Mouse (Mus musculus): ENCODE measurements around the gene Mllt3. TPM values are rescaled to one million over a fixed set of nuclear protein-coding genes. Genes with fewer than 3 reads are reported as not detected.

The Mllt3 gene
- polyA plus RNA-seq, 1 experiment from 2014 or later: 163 TPM

DNA sequence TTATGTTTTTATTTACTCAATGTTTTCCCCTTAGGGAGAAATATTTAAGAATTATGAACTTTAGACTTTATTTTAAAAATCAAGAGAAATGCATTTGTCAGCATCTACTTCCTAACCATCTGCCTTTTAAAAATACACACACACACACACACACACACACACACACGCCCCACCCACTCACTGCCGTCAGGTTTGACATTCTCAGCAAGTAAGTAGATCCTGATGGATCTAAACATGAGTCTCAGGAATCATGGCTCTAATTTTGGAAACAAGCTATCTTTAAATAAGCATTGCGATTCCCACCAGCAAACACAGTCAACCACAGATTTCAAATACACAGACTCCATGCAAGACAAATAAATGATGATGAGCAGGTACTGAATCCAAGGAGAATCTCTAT lies 229.9 kb downstream of the Mllt3 start:
- no peaks in the 10 kb centered on the region for H3K27me3 ChIP-seq
- no peak for ATAC-seq (replicated peaks)
- no peak overlapping the region for H3K4me3 ChIP-seq
- peaks cover 35% of the 10 kb centered on the region for H3K4me1 ChIP-seq
- H3K4me2 ChIP-seq (replicated peaks): no peak overlapping the region
- no peak overlapping the region for H3K27ac ChIP-seq (replicated peaks)
- no peaks in the 10 kb centered on the region for H3K36me3 ChIP-seq
- WGBS: 87% methylated on average over 3 of the region's 3 CpGs
- no peak overlapping the region for H3K9ac ChIP-seq (replicated peaks)
- no peaks in the 10 kb centered on the region for H3K9me3 ChIP-seq

- WGBS: 59% methylated on average over 4 of the region's 4 CpGs
- H3K4me1 ChIP-seq: peaks cover 33% of the 10 kb centered on the region
- no peak overlapping the region for H3K4me3 ChIP-seq
- H3K27me3 ChIP-seq: no peaks in the 10 kb centered on the region
- no peak overlapping the region for H3K9ac ChIP-seq (replicated peaks)
- H3K36me3 ChIP-seq: no peaks in the 10 kb centered on the region
- ATAC-seq (replicated peaks): no peak
- H3K27ac ChIP-seq (replicated peaks): peak overlapping the region; percentile 40
- no peaks in the 10 kb centered on the region for H3K9me3 ChIP-seq
- no peak overlapping the region for H3K4me2 ChIP-seq (replicated peaks)
Measured at GRCm38 (mm10) chr4:87802140-87802539, 231.0 kb downstream of the Mllt3 start.

DNA sequence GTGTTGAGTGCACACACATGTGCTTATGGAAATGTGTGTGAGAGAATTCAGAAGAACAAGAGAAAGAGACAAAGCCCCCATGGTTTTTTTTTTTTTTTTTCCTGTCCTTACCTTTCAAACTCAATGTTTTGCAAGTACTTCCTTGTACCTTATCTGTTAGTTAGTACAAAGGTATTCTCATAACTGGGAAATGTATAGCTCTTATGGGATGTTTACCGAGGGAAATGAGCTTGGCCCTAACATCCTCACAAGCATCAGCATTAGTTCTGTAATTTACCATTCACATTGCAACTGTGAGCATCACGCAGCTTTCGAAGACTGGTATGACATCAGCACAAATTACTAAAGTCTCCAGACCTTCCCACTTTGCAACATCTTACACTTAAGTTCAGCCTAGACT lies 231.8 kb downstream of the Mllt3 start:
- peaks cover 27% of the 10 kb centered on the region for H3K4me1 ChIP-seq
- no peaks in the 10 kb centered on the region for H3K27me3 ChIP-seq
- WGBS: 87% methylated on average over 3 of the region's 3 CpGs
- H3K9me3 ChIP-seq: no peaks in the 10 kb centered on the region
- no peak for ATAC-seq (replicated peaks)
- no peaks in the 10 kb centered on the region for H3K36me3 ChIP-seq
- no peak overlapping the region for H3K4me3 ChIP-seq
- H3K27ac ChIP-seq (replicated peaks): no peak overlapping the region
- H3K4me2 ChIP-seq (replicated peaks): no peak overlapping the region
- no peak overlapping the region for H3K9ac ChIP-seq (replicated peaks)

- no peak overlapping the region for H3K4me2 ChIP-seq (replicated peaks)
- H3K9me3 ChIP-seq: no peaks in the 10 kb centered on the region
- ATAC-seq (replicated peaks): no peak
- H3K4me1 ChIP-seq: peaks cover 28% of the 10 kb centered on the region
- WGBS: 72% methylated on average over 1 of the region's 1 CpGs
- H3K27ac ChIP-seq (replicated peaks): no peak overlapping the region
- H3K9ac ChIP-seq (replicated peaks): no peak overlapping the region
- no peaks in the 10 kb centered on the region for H3K27me3 ChIP-seq
- no peak overlapping the region for H3K4me3 ChIP-seq
- H3K36me3 ChIP-seq: no peaks in the 10 kb centered on the region
Measured at GRCm38 (mm10) chr4:87800276-87800675, 232.9 kb downstream of the Mllt3 start.

DNA sequence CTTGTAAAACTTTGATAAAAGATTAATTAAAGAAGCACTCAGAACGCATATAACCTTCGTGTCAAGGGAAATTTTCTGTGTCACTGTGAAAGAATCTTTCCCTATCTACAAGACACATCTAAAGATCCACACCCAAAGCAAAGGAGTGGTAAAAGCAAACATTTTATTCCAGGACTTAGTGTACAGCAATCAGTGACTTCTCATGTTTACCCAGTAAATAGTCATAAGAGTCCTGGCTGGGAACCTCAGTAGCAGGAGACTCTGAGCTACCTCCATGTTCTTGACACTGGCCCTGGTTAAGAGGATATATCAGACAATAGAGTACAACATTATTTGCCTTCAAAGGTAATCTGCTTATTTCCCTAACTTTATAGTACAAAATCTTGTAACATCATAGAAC lies 233.7 kb downstream of the Mllt3 start:
- no peak for ATAC-seq (replicated peaks)
- H3K9ac ChIP-seq (replicated peaks): no peak overlapping the region
- H3K4me3 ChIP-seq: no peak overlapping the region
- no peak overlapping the region for H3K4me2 ChIP-seq (replicated peaks)
- WGBS: 95% methylated on average over 2 of the region's 2 CpGs
- H3K4me1 ChIP-seq: peaks cover 23% of the 10 kb centered on the region
- H3K27me3 ChIP-seq: no peaks in the 10 kb centered on the region
- H3K27ac ChIP-seq (replicated peaks): no peak overlapping the region
- H3K36me3 ChIP-seq: no peaks in the 10 kb centered on the region
- H3K9me3 ChIP-seq: no peaks in the 10 kb centered on the region

DNA sequence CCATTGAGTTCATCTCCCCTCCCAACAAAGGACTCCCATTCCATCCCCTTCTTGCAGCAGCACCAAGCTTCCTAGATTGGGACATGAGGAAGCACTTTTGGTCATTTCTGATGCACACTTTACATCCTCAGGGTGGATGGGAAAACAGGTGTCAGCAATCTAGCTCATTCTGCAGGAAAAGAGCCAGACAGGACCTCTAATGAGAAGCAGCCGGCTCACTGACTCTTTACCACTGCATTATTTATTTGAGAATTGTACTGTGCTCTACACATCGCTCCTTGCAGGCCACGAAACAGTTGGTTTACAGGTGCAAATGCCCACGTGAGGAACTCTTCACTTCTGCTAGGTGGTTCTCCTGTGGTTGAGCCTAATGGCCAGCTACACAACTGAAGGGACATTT lies 237.9 kb downstream of the Mllt3 start:
- Histone ChIP-seq H3K27ac (replicated peaks) (no peak overlapping the region), H3K4me2 (replicated peaks) (no peak overlapping the region), H3K4me3 (no peak overlapping the region), H3K4me1 (peaks cover 15% of the 10 kb centered on the region), H3K36me3 (peaks cover 15% of the 10 kb centered on the region), H3K9me3 (no peaks in the 10 kb centered on the region), H3K27me3 (no peaks in the 10 kb centered on the region), H3K9ac (replicated peaks) (no peak overlapping the region)
- ATAC-seq (replicated peaks): no peak
- WGBS: 82% methylated on average over 4 of the region's 4 CpGs

DNA sequence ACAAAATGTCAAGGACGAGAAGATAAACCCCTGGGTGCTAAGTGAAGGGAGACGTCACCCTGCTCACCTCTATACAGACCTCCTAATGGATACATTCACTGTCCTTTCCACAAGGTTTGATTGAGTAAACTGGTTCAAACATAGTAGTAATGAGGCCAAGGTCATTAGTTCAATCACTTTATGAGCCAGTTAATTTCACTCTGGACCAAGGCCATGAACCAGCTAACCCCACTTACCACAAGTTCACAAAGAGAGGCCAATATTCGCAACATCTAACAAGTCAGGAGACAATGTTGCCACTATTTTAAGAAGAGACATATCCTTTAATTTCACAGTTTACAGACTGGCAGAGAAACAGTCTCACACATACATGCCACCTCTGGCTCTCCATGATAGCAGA lies 238.9 kb downstream of the Mllt3 start:
- no peaks in the 10 kb centered on the region for H3K27me3 ChIP-seq
- H3K27ac ChIP-seq (replicated peaks): no peak overlapping the region
- no peak overlapping the region for H3K4me3 ChIP-seq
- no peaks in the 10 kb centered on the region for H3K9me3 ChIP-seq
- H3K4me2 ChIP-seq (replicated peaks): no peak overlapping the region
- 79% methylated on average over 3 of the region's 3 CpGs for WGBS
- no peak for ATAC-seq (replicated peaks)
- H3K36me3 ChIP-seq: peaks cover 19% of the 10 kb centered on the region
- no peak overlapping the region for H3K9ac ChIP-seq (replicated peaks)
- H3K4me1 ChIP-seq: peaks cover 15% of the 10 kb centered on the region

DNA sequence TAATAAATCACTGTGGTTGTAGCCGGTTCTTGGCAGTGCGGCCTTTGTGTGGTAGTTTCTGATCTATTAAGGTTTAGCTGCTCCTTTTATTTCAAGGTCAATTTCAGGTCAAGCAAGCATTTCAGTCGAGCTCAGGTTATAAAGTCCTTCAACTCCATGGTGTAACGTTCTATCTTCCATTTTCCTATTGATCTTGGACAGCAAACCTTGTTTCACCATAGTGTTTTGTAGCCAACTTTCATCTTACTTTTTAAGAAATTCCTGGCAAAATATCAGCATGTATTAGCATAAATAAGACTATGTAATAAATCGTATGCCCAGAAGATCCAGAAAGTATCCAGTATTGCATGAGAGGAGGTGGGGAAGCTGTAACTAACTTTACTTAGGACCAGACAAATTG lies 240.7 kb downstream of the Mllt3 start:
- Histone ChIP-seq H3K27ac (replicated peaks) (no peak overlapping the region), H3K36me3 (peaks cover 28% of the 10 kb centered on the region), H3K4me2 (replicated peaks) (no peak overlapping the region), H3K9me3 (no peaks in the 10 kb centered on the region), H3K27me3 (no peaks in the 10 kb centered on the region), H3K4me3 (no peak overlapping the region), H3K9ac (replicated peaks) (no peak overlapping the region), H3K4me1 (peaks cover 15% of the 10 kb centered on the region)
- WGBS: 21% methylated on average over 5 of the region's 5 CpGs
- ATAC-seq (replicated peaks): no peak

DNA sequence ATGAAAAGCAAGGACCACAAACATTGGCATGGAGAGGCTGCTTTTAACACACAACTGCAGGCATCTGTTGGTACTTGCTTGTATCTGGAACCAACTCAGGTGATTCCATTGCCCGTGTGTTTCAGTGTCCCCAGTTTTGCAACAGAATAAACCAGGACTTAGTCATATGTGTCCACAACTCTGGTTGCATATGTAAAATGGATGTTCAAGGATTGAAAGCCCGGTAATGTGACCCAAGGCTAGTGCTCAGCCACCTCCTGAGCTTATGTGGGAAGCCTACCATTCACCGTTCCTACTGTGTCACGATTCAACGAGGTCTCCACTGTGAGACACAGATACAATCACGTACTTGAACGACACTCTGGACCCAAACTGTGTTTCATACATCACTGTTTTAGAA lies 243.7 kb downstream of the Mllt3 start:
- Histone ChIP-seq H3K9ac (replicated peaks) (no peak overlapping the region), H3K4me1 (peaks cover 27% of the 10 kb centered on the region), H3K9me3 (no peaks in the 10 kb centered on the region), H3K4me3 (no peak overlapping the region), H3K27ac (replicated peaks) (no peak overlapping the region), H3K36me3 (peaks cover 31% of the 10 kb centered on the region), H3K27me3 (no peaks in the 10 kb centered on the region), H3K4me2 (replicated peaks) (no peak overlapping the region)
- no peak for ATAC-seq (replicated peaks)
- 78% methylated on average over 7 of the region's 7 CpGs for WGBS

- no peaks in the 10 kb centered on the region for H3K9me3 ChIP-seq
- ATAC-seq (replicated peaks): no peak
- H3K4me3 ChIP-seq: no peak overlapping the region
- peaks cover 31% of the 10 kb centered on the region for H3K36me3 ChIP-seq
- no peaks in the 10 kb centered on the region for H3K27me3 ChIP-seq
- H3K4me2 ChIP-seq (replicated peaks): no peak overlapping the region
- WGBS: 68% methylated on average over 8 of the region's 8 CpGs
- no peak overlapping the region for H3K9ac ChIP-seq (replicated peaks)
- peaks cover 27% of the 10 kb centered on the region for H3K4me1 ChIP-seq
- H3K27ac ChIP-seq (replicated peaks): no peak overlapping the region
Measured at GRCm38 (mm10) chr4:87788691-87789090, 244.5 kb downstream of the Mllt3 start.

- Histone ChIP-seq H3K9ac (replicated peaks) (no peak overlapping the region), H3K27ac (replicated peaks) (no peak overlapping the region), H3K36me3 (peaks cover 26% of the 10 kb centered on the region), H3K9me3 (no peaks in the 10 kb centered on the region), H3K4me1 (peaks cover 18% of the 10 kb centered on the region), H3K4me3 (no peak overlapping the region), H3K4me2 (replicated peaks) (no peak overlapping the region), H3K27me3 (no peaks in the 10 kb centered on the region)
- 14% methylated on average over 12 of the region's 12 CpGs for WGBS
- ATAC-seq (replicated peaks): peak; percentile 76; the same call in 1 of the 2 replicates
Measured at GRCm38 (mm10) chr4:87785132-87786074, 247.8 kb downstream of the Mllt3 start.

GRCm38 (mm10) chr4:87783809-87784208 lies 249.4 kb downstream of the Mllt3 start:
- Histone ChIP-seq H3K4me1 (peaks cover 18% of the 10 kb centered on the region), H3K27me3 (no peaks in the 10 kb centered on the region), H3K9me3 (no peaks in the 10 kb centered on the region), H3K4me2 (replicated peaks) (no peak overlapping the region), H3K9ac (replicated peaks) (no peak overlapping the region), H3K36me3 (peaks cover 21% of the 10 kb centered on the region), H3K4me3 (no peak overlapping the region), H3K27ac (replicated peaks) (no peak overlapping the region)
- no peak for ATAC-seq (replicated peaks)
- WGBS: 84% methylated on average over 2 of the region's 2 CpGs

GRCm38 (mm10) chr4:87781971-87782370 lies 251.2 kb downstream of the Mllt3 start:
- no peak for ATAC-seq (replicated peaks)
- no peaks in the 10 kb centered on the region for H3K27me3 ChIP-seq
- no peak overlapping the region; the same call in 1 of the 2 replicates for H3K27ac ChIP-seq (replicated peaks)
- no peak overlapping the region for H3K4me3 ChIP-seq
- H3K36me3 ChIP-seq: peaks cover 16% of the 10 kb centered on the region
- 73% methylated on average over 5 of the region's 5 CpGs for WGBS
- H3K9ac ChIP-seq (replicated peaks): no peak overlapping the region
- no peak overlapping the region for H3K4me2 ChIP-seq (replicated peaks)
- peaks cover 18% of the 10 kb centered on the region for H3K4me1 ChIP-seq
- no peaks in the 10 kb centered on the region for H3K9me3 ChIP-seq

Data from forebrain, embryonic 15.5 days (tissue).